Mouse (Mus musculus) forebrain, postnatal 0 days (tissue): ENCODE results near the gene Pvr. TPM values are rescaled to one million over a fixed set of nuclear protein-coding genes. Genes with fewer than 3 reads are reported as not detected.

Experiments
- ATAC-seq: fragments of 200-750 bp; cut with Nextera tagmentation; 2 replicates; pipeline ENCODE4 v1.8.0; 2017; ENCODE audit warnings: mild to moderate bottlenecking, moderate library complexity
- DNase-seq: peaks from one replicate; pipeline ENCODE4 v3.0.0-alpha.2; 2015
- H3K27ac ChIP-seq: fragments of 300-500 bp; sonication (generic); 2 replicates; pipeline ENCODE4 v1.5.1; 2014; ENCODE audit warnings: low read depth, mild to moderate bottlenecking, antibody characterized with exemption, low read length, moderate library complexity, mixed read lengths
- H3K27me3 ChIP-seq: fragments of 300-500 bp; sonication (generic); 2 replicates; pipeline ENCODE4 v1.6.1; 2014; ENCODE audit warnings: mild to moderate bottlenecking, low read length, mixed read lengths; ENCODE audit not compliant: insufficient read depth
- H3K36me3 ChIP-seq: fragments of 300-500 bp; sonication (generic); 2 replicates; pipeline ENCODE4 v1.6.1; 2014; ENCODE audit warnings: mild to moderate bottlenecking, moderate library complexity; ENCODE audit not compliant: insufficient read depth
- H3K4me1 ChIP-seq: fragments of 300-500 bp; sonication (generic); 2 replicates; pipeline ENCODE4 v1.6.1; 2014; ENCODE audit warnings: antibody characterized with exemption; ENCODE audit not compliant: insufficient read depth
- H3K4me2 ChIP-seq: fragments of 300-500 bp; sonication (generic); 2 replicates; pipeline ENCODE4 v1.6.1; 2014; ENCODE audit warnings: low read depth, mild to moderate bottlenecking, moderate library complexity
- H3K4me3 ChIP-seq: fragments of 300-500 bp; sonication (generic); 2 replicates; pipeline ENCODE4 v1.5.1; 2014; ENCODE audit warnings: low read depth, low read length, mixed read lengths
- H3K9ac ChIP-seq: fragments of 300-500 bp; sonication (generic); 2 replicates; pipeline ENCODE4 v1.6.1; 2014; ENCODE audit warnings: mild to moderate bottlenecking
- H3K9me3 ChIP-seq: fragments of 300-500 bp; sonication (generic); 2 replicates; pipeline ENCODE4 v1.6.1; 2016; ENCODE audit warnings: low read length
- CTCF ChIP-seq: sonication (generic); IDR thresholded peaks from 2 replicates; pipeline ENCODE4 v1.5.1; 2016; ENCODE audit warnings: antibody characterized with exemption, control low read depth, low read depth
- WGBS: fragments of 180-500 bp; shearing (Covaris S2); extraction: QIAGEN DNeasy Blood & Tissue Kit; methylation state at CpG from one replicate; pipeline ENCODE4 v1.1.7; 2014; 5-methylcytosine and 5-hydroxymethylcytosine counted together
- polyA plus RNA-seq: library from polyadenylated mRNA; unstranded; fragments of >200 nt; fragmentation: Nextera tagmentation; extraction: Ambion mirVana; gene quantifications from 2 replicates; pipeline ENCODE4 v1.2.1, GENCODE M21; 2015
- total RNA-seq: library from RNA; depleted of rRNA; stranded (reverse); fragments of >200 nt; gene quantifications from 2 replicates; pipeline ENCODE4 v1.2.3, GENCODE M21; 2014; rRNA removed

Pvr gene
- total RNA-seq (12.0 and 12.8 TPM in 2 replicates), polyA plus RNA-seq (4.2 and 6.1 TPM in 2 replicates)

- H3K9ac ChIP-seq = peak within 1 kb of the TSS; percentile 88
- H3K36me3 ChIP-seq = peaks cover 6% of the 10 kb centered on the region; the same call in 1 of the 2 replicates
- peak within 1 kb of the TSS; percentile 94 for H3K27ac ChIP-seq
- peak within 1 kb of the TSS; percentile 65 for H3K4me2 ChIP-seq
- WGBS = 1% methylated on average over 57 of the region's 60 CpGs
- ATAC-seq = peak; percentile 91
- peak; percentile 45 for TF ChIP-seq CTCF
- no peaks in the 10 kb centered on the region for H3K4me1 ChIP-seq
- DNase-seq = peak; percentile 88
- H3K27me3 ChIP-seq = no peaks in the 10 kb centered on the region
- H3K4me3 ChIP-seq = peak within 1 kb of the TSS; percentile 80
- H3K9me3 ChIP-seq = no peaks in the 10 kb centered on the region
Observed at GRCm38 (mm10) chr7:19920506-19921261, at the start of gene Pvr. Gene Pvr, minus strand, starts transcription at chr7:19921160.

GRCm38 (mm10) chr7:19970196-19970595 lies 49.2 kb upstream of the Pvr start:
- ATAC-seq (no peak), DNase-seq (no peak)
- H3K36me3 ChIP-seq = no peaks in the 10 kb centered on the region
- H3K27me3 ChIP-seq = no peaks in the 10 kb centered on the region
- TF ChIP-seq CTCF = no peak
- H3K4me1 ChIP-seq = no peaks in the 10 kb centered on the region
- no peak overlapping the region for H3K4me2 ChIP-seq
- H3K9ac ChIP-seq = no peak overlapping the region
- WGBS = 95% methylated on average over 8 of the region's 8 CpGs
- H3K4me3 ChIP-seq = no peak overlapping the region
- H3K9me3 ChIP-seq = no peaks in the 10 kb centered on the region; the same call in 1 of the 2 replicates
- H3K27ac ChIP-seq = no peak overlapping the region

DNA sequence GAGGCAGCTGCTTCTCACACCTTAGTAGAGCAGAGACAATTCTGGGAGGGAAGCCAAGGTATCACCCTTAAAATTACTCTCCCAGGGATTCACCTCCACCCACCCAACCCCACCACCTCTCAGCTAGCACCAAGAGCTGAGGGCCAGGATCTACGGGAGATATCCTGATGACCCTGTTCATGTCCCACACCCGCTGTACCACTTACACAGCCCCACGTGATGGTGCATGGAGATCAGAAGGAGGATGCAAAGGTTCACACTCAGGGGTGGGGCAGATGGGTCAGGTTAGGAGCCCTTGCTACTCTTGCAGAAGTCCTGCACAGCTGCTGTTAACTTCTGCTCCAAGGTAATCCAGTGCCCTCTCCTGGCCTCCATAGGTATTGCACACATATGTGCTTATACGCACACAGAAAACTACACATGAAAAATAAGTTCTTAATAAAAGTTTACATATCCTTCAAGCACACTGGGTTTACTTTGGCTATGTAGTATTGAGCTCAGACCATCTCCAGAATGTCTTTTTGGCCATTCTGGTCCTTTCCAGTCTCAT lies 48.7 kb upstream of the Pvr start:
- WGBS = 94% methylated on average over 4 of the region's 4 CpGs
- no peak for TF ChIP-seq CTCF
- H3K27me3 ChIP-seq = no peaks in the 10 kb centered on the region
- H3K4me3 ChIP-seq = no peak overlapping the region
- DNase-seq (no peak), ATAC-seq (no peak)
- no peaks in the 10 kb centered on the region; the same call in 1 of the 2 replicates for H3K9me3 ChIP-seq
- no peak overlapping the region for H3K9ac ChIP-seq
- H3K36me3 ChIP-seq = no peaks in the 10 kb centered on the region
- no peak overlapping the region for H3K27ac ChIP-seq
- no peak overlapping the region for H3K4me2 ChIP-seq
- H3K4me1 ChIP-seq = no peaks in the 10 kb centered on the region

DNA sequence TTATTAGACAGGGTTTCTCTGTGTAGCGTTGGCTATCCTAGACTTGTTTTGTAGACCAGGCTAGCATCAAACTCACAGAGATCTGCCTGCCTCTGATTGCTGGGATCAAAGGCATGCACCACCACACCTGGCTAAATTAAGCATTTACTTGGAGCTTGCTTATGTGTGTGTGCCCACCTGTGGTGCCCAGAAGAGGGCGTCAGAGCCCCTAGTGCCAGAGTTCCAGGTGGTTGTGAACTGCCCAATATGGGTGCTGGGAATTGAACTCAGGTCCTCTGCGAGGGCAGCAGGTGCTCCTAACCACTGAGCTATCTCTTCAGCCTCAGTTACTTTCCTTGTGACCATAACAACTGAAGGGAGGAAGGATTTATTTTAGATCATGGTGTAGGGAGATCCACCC lies 48.1 kb upstream of the Pvr start:
- ATAC-seq (no peak), DNase-seq (no peak)
- Histone ChIP-seq H3K4me3 (no peak overlapping the region), H3K27me3 (no peaks in the 10 kb centered on the region), H3K9ac (no peak overlapping the region), H3K4me1 (no peaks in the 10 kb centered on the region), H3K27ac (no peak overlapping the region), H3K36me3 (no peaks in the 10 kb centered on the region), H3K9me3 (no peaks in the 10 kb centered on the region; the same call in 1 of the 2 replicates), H3K4me2 (no peak overlapping the region)
- 83% methylated on average over 3 of the region's 3 CpGs for WGBS
- TF ChIP-seq CTCF = no peak

DNA sequence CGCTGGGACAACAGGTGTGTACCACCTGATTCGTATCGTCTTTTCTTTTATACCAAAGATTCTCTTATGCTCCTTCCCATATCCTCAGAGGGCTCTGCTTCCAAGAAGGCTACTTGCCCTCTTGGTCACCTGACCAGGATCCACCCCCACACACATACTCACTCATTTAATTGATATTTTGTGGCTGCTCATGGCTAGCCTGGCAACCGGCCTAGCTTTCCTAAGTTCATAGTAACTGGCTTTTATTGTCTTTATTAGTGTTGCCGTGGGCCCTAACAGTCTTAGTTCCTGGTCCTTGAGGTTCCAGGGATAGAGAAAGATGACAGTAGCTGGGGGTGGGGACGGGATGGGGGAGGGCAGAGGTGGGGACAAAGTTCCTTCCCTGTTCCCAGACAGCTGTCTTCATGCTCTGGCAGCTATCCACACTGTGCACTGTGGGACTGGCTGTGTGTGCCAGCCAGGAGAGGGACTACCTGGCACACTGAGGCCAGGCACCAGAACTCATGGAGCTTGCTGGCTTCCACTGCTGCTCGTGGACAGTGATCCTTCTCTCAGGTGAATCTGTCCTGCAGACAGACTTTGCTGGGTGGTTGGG lies 44.1 kb upstream of the Pvr start, which contains the start of gene Ceacam20:
Gene Ceacam20 (plus strand): TSS at position 428 of the 595 bp plus-strand sequence.
- Histone ChIP-seq H3K27me3 (no peaks in the 10 kb centered on the region), H3K9ac (no peak within 1 kb of the TSS), H3K4me2 (no peak within 1 kb of the TSS), H3K9me3 (no peaks in the 10 kb centered on the region; the same call in 1 of the 2 replicates), H3K36me3 (no peaks in the 10 kb centered on the region), H3K4me1 (no peaks in the 10 kb centered on the region), H3K4me3 (no peak within 1 kb of the TSS), H3K27ac (no peak within 1 kb of the TSS)
- ATAC-seq = no peak
- no peak for DNase-seq
- TF ChIP-seq CTCF = no peak
- 77% methylated on average over 7 of the region's 7 CpGs for WGBS

GRCm38 (mm10) chr7:19962423-19962822 lies 41.5 kb upstream of the Pvr start:
- H3K27ac ChIP-seq = no peak overlapping the region
- no peak for TF ChIP-seq CTCF
- H3K36me3 ChIP-seq = no peaks in the 10 kb centered on the region
- DNase-seq (no peak), ATAC-seq (no peak)
- 47% methylated on average over 1 of the region's 1 CpGs for WGBS
- H3K4me1 ChIP-seq = no peaks in the 10 kb centered on the region
- no peaks in the 10 kb centered on the region for H3K9me3 ChIP-seq
- no peak overlapping the region for H3K4me2 ChIP-seq
- H3K9ac ChIP-seq = no peak overlapping the region
- H3K4me3 ChIP-seq = no peak overlapping the region
- no peaks in the 10 kb centered on the region for H3K27me3 ChIP-seq

- H3K27me3 ChIP-seq = no peaks in the 10 kb centered on the region
- no peaks in the 10 kb centered on the region for H3K4me1 ChIP-seq
- DNase-seq (peak; percentile 85), ATAC-seq (peak; percentile 42; the same call in 1 of the 2 replicates)
- H3K9ac ChIP-seq = no peak overlapping the region
- WGBS = 4% methylated on average over 7 of the region's 7 CpGs
- H3K9me3 ChIP-seq = no peaks in the 10 kb centered on the region
- H3K4me2 ChIP-seq = no peak overlapping the region
- no peak overlapping the region for H3K27ac ChIP-seq
- H3K4me3 ChIP-seq = no peak overlapping the region
- H3K36me3 ChIP-seq = no peaks in the 10 kb centered on the region
- peak; percentile 84 for TF ChIP-seq CTCF
Observed at GRCm38 (mm10) chr7:19956341-19956781, 35.4 kb upstream of the Pvr start.
